Mouse (Mus musculus) layer of hippocampus, postnatal 14 days (tissue): Measurements from ENCODE around the gene Nipbl. TPM values are rescaled to one million over a fixed set of nuclear protein-coding genes. Genes with fewer than 3 reads are reported as not detected.

Source experiments
- DNase-seq, 2 experiments: peaks; one replicate each; pipeline ENCODE4 v3.0.0; 2021 to 2022; ENCODE audit warnings: low spot score in 2 of 2, mixed read lengths in 1 of 2
- total RNA-seq, 2 experiments: library from RNA; stranded (reverse); gene quantifications; 2 replicates each; pipeline ENCODE4 v1.2.3; 2021

The Nipbl gene
- total RNA-seq, 2 experiments from 2014 or later, result 31.7 to 33.1 TPM

GRCm38 (mm10) chr15:8429502-8429901, 14.8 kb downstream of the Nipbl start:
- no peak for DNase-seq

- DNase-seq, result no peak
Measured at GRCm38 (mm10) chr15:8420909-8421308, 23.4 kb downstream of the Nipbl start.

GRCm38 (mm10) chr15:8416500-8417138, 27.6 kb downstream of the Nipbl start:
- no peak for DNase-seq

- no peak for DNase-seq
Measured at GRCm38 (mm10) chr15:8413356-8413755, 30.9 kb downstream of the Nipbl start.

GRCm38 (mm10) chr15:8411873-8412272, 32.4 kb downstream of the Nipbl start:
- no peak for DNase-seq

GRCm38 (mm10) chr15:8411168-8411837, 33.0 kb downstream of the Nipbl start:
- DNase-seq, result no peak

GRCm38 (mm10) chr15:8407082-8407481, 37.2 kb downstream of the Nipbl start:
- DNase-seq, result no peak

GRCm38 (mm10) chr15:8406219-8406618, 38.0 kb downstream of the Nipbl start:
- no peak for DNase-seq

GRCm38 (mm10) chr15:8402591-8402990, 41.7 kb downstream of the Nipbl start:
- DNase-seq, result no peak

GRCm38 (mm10) chr15:8401536-8401935, 42.7 kb downstream of the Nipbl start:
- DNase-seq, result no peak

GRCm38 (mm10) chr15:8391764-8392163, 52.5 kb downstream of the Nipbl start:
- no peak for DNase-seq

GRCm38 (mm10) chr15:8382213-8382612, 62.0 kb downstream of the Nipbl start:
- peak in 1 of 2 experiments; percentile 44 for DNase-seq

GRCm38 (mm10) chr15:8375657-8376056, 68.6 kb downstream of the Nipbl start:
- DNase-seq, result no peak

- no peak for DNase-seq
Measured at GRCm38 (mm10) chr15:8374724-8375123, 69.5 kb downstream of the Nipbl start.

- no peak for DNase-seq
Measured at GRCm38 (mm10) chr15:8347104-8347773, 97.0 kb downstream of the Nipbl start.

- no peak for DNase-seq
Measured at GRCm38 (mm10) chr15:8340596-8340995, 103.7 kb downstream of the Nipbl start.

- DNase-seq, result no peak
Measured at GRCm38 (mm10) chr15:8331547-8331946, 112.7 kb downstream of the Nipbl start.

GRCm38 (mm10) chr15:8325629-8326028, 118.6 kb downstream of the Nipbl start:
- DNase-seq, result no peak

GRCm38 (mm10) chr15:8324833-8325232, 119.4 kb downstream of the Nipbl start:
- no peak for DNase-seq

- DNase-seq, result no peak
Measured at GRCm38 (mm10) chr15:8324061-8324460, 120.2 kb downstream of the Nipbl start.

- DNase-seq, result no peak
Measured at GRCm38 (mm10) chr15:8321491-8321890, 122.8 kb downstream of the Nipbl start.

GRCm38 (mm10) chr15:8319191-8319590, 125.1 kb downstream of the Nipbl start:
- no peak for DNase-seq
